Mouse (Mus musculus) kidney, embryonic 16.5 days (tissue): ENCODE results near the gene Gpr1. TPM values are rescaled to one million over a fixed set of nuclear protein-coding genes. Genes with fewer than 3 reads are reported as not detected.
A peak's percentile ranks its signal among the peaks of the same experiment; 100 is the strongest.
"Not testable (repeated sequence)": the region's sequence is repeated elsewhere in the genome, so short reads cannot be mapped to it uniquely, and the experiment has no call there.

Experiments
- ATAC-seq: fragments of 200-750 bp; cut with Nextera tagmentation; 2 replicates; pipeline ENCODE4 v1.8.0; 2017; ENCODE audit warnings: moderate TSS enrichment; ENCODE audit not compliant: low FRiP score, low TSS enrichment
- H3K27ac ChIP-seq: fragments of 300-500 bp; sonication (generic); 2 replicates; pipeline ENCODE4 v1.5.1; 2014; ENCODE audit warnings: low read length
- H3K27me3 ChIP-seq: fragments of 300-500 bp; sonication (generic); 2 replicates; pipeline ENCODE4 v1.6.1; 2014; ENCODE audit warnings: low read length, control low read depth, mixed read lengths; ENCODE audit not compliant: insufficient read depth
- H3K36me3 ChIP-seq: fragments of 300-500 bp; sonication (generic); 2 replicates; pipeline ENCODE4 v1.6.1; 2014; ENCODE audit warnings: low read length, control low read depth, mixed read lengths; ENCODE audit not compliant: insufficient read depth
- H3K4me1 ChIP-seq: fragments of 300-500 bp; sonication (generic); 2 replicates; pipeline ENCODE4 v1.6.1; 2014; ENCODE audit warnings: low read length, control low read depth, mixed read lengths; ENCODE audit not compliant: insufficient read depth
- H3K4me2 ChIP-seq: fragments of 300-500 bp; sonication (generic); replicated peaks from 2 replicates; pipeline ENCODE4 v1.6.1; 2014; ENCODE audit warnings: low read depth, low read length
- H3K4me3 ChIP-seq: fragments of 300-500 bp; sonication (generic); 2 replicates; pipeline ENCODE4 v1.5.1; 2014; ENCODE audit warnings: mild to moderate bottlenecking, low read length
- H3K9ac ChIP-seq: fragments of 300-500 bp; sonication (generic); replicated peaks from 2 replicates; pipeline ENCODE4 v1.6.1; 2014; ENCODE audit warnings: low read length
- H3K9me3 ChIP-seq: fragments of 300-500 bp; sonication (generic); 2 replicates; pipeline ENCODE4 v1.6.1; 2016; ENCODE audit warnings: low read length, control low read depth
- WGBS: fragments of 180-500 bp; shearing (Covaris S2); extraction: QIAGEN DNeasy Blood & Tissue Kit; methylation state at CpG from one replicate; pipeline ENCODE4 v1.1.7; 2014; 5-methylcytosine and 5-hydroxymethylcytosine counted together
- microRNA-seq: library from miRNA; unstranded; fragments of <30 nt; microRNA quantifications from one replicate; pipeline ENCODE4, GENCODE M21; 2016
- polyA plus RNA-seq: library from polyadenylated mRNA; unstranded; fragments of >200 nt; fragmentation: Nextera tagmentation; extraction: Ambion mirVana; gene quantifications from 2 replicates; pipeline ENCODE4 v1.2.1, GENCODE M21; 2015

The Gpr1 gene
- polyA plus RNA-seq, 1 experiment from 2014 or later: 0.07 TPM

DNA sequence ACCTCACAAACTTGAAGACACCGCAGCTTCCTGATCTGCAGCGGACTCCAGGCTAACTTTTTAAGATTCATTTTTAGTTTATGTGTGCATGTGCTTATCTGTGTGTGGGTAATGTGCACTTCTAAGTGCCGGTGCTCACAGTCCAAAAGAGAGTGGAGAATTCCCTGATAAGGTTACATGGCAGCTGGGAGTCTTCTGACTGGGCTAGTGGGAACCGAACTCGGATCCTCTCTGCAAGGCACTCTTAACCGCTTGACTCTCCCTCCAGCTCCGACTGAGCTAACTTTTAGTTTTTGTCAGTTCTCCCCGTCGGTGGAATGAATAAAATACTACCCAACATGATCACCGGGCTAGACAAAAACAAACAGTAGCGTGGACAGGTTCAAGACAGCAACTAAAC is 38.5 kb downstream of the Gpr1 start:
- peak overlapping the region; percentile 98 for H3K9ac ChIP-seq
- H3K4me3 ChIP-seq: peak overlapping the region; percentile 88
- peak overlapping the region; percentile 87 for H3K4me2 ChIP-seq
- no peaks in the 10 kb centered on the region for H3K9me3 ChIP-seq
- H3K36me3 ChIP-seq: peaks cover 23% of the 10 kb centered on the region
- H3K4me1 ChIP-seq: peaks cover 23% of the 10 kb centered on the region
- H3K27ac ChIP-seq: peak overlapping the region; percentile 85
- 9% methylated on average over 11 of the region's 11 CpGs for WGBS
- ATAC-seq: no peak
- no peaks in the 10 kb centered on the region for H3K27me3 ChIP-seq

DNA sequence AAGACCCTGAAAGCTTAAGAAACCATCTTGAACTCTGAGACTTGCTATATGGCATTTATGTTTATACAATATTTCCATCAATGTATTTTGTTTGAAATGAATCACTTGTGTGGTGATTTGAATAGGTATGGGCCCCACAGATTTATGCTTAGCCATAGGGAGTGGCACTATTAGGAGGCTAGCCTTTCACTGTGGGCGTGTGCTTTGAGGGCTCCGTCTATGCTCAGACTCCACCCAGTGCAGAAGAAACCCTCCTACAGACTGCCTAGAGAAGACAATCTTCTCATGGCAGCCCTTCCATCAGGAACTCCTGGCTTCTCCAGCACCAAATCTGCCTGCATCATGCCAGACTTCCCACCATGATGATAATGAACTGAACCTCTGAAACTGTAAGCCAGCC is 45.7 kb downstream of the Gpr1 start:
- Histone ChIP-seq H3K4me2 (no peak overlapping the region), H3K9ac (no peak overlapping the region), H3K27me3 (no peaks in the 10 kb centered on the region), H3K36me3 (peaks cover 45% of the 10 kb centered on the region), H3K4me3 (no peak overlapping the region), H3K4me1 (no peaks in the 10 kb centered on the region), H3K9me3 (no peaks in the 10 kb centered on the region), H3K27ac (no peak overlapping the region)
- 81% methylated on average over 2 of the region's 2 CpGs for WGBS
- ATAC-seq: no peak

DNA sequence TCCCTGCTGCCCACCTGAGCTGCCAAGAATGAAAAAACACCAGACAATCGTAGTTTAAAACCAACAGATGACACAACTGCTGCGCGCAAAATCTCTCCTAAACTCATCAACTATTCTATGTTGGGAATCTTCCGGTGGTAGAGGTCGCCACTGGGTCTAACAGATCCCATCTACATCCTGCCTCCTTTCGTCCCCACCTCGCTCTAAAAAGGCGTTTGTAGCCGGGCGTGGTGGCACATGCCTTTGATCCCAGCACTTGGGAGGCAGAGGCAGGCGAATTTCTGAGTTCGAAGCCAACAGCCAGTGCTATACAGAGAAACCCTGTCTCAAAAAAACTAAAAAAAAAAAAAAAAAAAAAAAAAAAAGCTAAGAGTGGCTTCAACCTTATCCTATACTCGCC is 74.1 kb downstream of the Gpr1 start:
- Histone ChIP-seq H3K9me3 (0 out of 2 replicates have a peak, but pooled peaks cover 6% of the 10 kb centered on the region), H3K4me1 (no peaks in the 10 kb centered on the region), H3K27ac (no peak overlapping the region), H3K4me3 (no peak overlapping the region), H3K36me3 (peaks cover 44% of the 10 kb centered on the region), H3K9ac (no peak overlapping the region), H3K4me2 (no peak overlapping the region), H3K27me3 (no peaks in the 10 kb centered on the region)
- no peak for ATAC-seq
- WGBS: 93% methylated on average over 13 of the region's 13 CpGs

DNA sequence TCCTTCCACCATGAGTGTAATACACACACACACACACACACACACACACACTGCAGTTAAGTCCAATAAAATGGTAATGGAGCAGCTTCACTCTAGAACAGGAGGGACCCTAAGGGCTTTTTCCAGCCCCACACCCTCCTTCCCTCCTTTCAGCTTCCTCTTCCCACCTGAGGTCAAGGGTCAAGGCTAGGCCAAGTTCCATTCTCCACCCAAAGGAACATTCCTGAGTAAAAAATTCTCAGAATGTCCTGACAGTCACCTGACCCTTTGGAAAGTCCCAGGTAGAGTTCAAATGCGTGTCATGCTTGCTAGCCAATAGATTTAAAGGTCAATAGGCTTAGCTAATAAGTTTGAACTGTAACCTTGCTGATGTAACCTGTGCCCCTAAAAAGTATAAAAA is 75.8 kb downstream of the Gpr1 start:
- not testable (repeated sequence) for ATAC-seq, H3K4me2 ChIP-seq, H3K4me1 ChIP-seq, H3K9ac ChIP-seq, H3K4me3 ChIP-seq, H3K9me3 ChIP-seq, H3K27ac ChIP-seq, H3K27me3 ChIP-seq
- H3K36me3 ChIP-seq: peaks cover 28% of the 10 kb centered on the region
- 77% methylated on average over 1 of the region's 1 CpGs for WGBS

DNA sequence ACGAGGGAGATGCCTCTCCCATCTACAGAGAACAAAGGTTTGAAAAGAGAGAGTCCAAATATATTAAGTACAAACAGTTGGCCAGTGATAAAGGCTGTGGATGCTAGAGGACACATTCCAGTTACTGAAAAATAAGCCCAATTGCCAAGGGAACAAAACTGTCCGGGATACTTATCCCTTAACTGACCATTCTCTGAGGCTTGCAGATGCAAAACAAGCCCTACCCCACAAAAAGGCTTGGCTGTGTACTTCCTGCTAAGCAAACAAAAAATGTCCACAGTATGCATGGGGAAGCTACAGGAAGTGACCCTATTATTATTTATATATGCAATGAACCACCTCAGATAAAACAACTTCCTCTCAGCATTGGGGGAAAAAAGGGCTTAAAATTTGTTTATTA is 76.4 kb downstream of the Gpr1 start:
- 87% methylated on average over 2 of the region's 2 CpGs for WGBS
- peaks cover 23% of the 10 kb centered on the region; the same call in 1 of the 2 replicates for H3K36me3 ChIP-seq
- H3K27ac ChIP-seq: no peak overlapping the region
- H3K4me1 ChIP-seq: no peaks in the 10 kb centered on the region
- ATAC-seq: no peak
- 0 out of 2 replicates have a peak, but pooled peaks cover 6% of the 10 kb centered on the region for H3K9me3 ChIP-seq
- H3K4me3 ChIP-seq: no peak overlapping the region
- H3K4me2 ChIP-seq: no peak overlapping the region
- H3K27me3 ChIP-seq: no peaks in the 10 kb centered on the region
- H3K9ac ChIP-seq: no peak overlapping the region

GRCm38 (mm10) chr1:63134530-63134929 is 79.8 kb downstream of the Gpr1 start:
- H3K4me3 ChIP-seq: no peak overlapping the region
- no peak for ATAC-seq
- H3K27ac ChIP-seq: no peak overlapping the region
- H3K9me3 ChIP-seq: no peaks in the 10 kb centered on the region
- no peak overlapping the region for H3K9ac ChIP-seq
- H3K36me3 ChIP-seq: peaks cover 6% of the 10 kb centered on the region; the same call in 1 of the 2 replicates
- no peak overlapping the region for H3K4me2 ChIP-seq
- WGBS: 87% methylated on average over 3 of the region's 3 CpGs
- no peaks in the 10 kb centered on the region for H3K27me3 ChIP-seq
- peaks cover 5% of the 10 kb centered on the region for H3K4me1 ChIP-seq

Small RNA genes lying within 50 kb of the gene (microRNA-seq; reads per million reads assigned to microRNA genes)
- gene Gm24557 (not detected), gene Gm27512 (not detected)

Other genes with a start within 250 kb of the Gpr1 start
- gene Ino80d, start 99.9 kb downstream of the Gpr1 start, polyA plus RNA-seq: 9.5 and 10.6 TPM in 2 replicates
- 533 and 571 TPM in 2 replicates for gene Eef1b2, start 37.7 kb downstream of the Gpr1 start, polyA plus RNA-seq
- 188 TPM in 2 replicates for gene Ndufs1, start 37.7 kb downstream of the Gpr1 start, polyA plus RNA-seq
- gene Zdbf2, start 58.7 kb upstream of the Gpr1 start, polyA plus RNA-seq: 4.2 and 4.8 TPM in 2 replicates
- gene Adam23, start 231.3 kb upstream of the Gpr1 start, polyA plus RNA-seq: 0.91 and 1.6 TPM in 2 replicates